Mouse (Mus musculus): ENCODE results near the gene Pi4kb.
A peak's percentile ranks its signal among the peaks of the same experiment; 100 is the strongest.
"Not testable (repeated sequence)": the region's sequence is repeated elsewhere in the genome, so short reads cannot be mapped to it uniquely, and the experiment has no call there.

The Pi4kb gene

DNA sequence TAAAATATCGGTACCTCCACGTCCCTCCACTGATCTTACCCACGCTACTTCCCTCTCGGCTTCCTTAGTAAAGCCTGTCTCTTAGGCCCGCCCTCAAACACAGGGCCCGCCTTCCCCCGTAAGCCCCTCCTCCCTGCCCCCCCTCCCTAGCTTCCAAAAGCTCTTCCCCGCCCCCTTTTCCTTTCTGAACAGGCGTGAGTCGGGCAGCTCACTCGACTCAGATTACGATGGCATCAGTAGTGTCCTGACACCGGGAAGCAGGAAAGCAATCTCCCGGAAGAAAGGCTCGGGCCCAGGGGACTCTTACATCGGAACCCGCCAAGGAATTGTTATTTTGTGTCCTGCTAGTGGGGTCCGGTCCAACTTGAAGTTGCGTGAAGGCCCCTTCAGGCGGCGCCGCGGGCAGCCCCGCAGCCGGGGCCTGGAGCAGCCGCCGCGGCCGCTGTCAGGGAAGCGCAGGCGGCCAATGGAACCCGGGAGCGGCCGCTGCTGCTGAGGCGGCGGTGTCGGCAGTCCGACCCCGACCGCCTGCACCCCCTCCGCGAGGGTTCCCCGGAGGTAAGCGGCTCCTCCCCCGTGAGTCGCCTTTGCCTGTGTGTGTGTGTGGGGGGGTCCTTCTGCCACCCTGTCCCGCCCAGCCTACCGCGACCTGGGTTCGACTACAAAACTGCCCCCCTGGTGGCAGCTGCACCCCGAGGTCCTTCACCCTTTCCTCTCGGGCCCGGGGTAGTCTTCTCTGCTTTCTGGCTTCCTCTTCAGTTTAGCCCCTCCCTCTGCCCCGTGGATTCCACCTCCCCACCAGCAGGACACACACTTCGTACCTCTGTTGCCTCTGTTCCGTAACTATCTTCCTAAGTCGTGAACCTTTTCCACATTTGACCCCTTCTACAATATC lies at the start of gene Pi4kb:
Gene Pi4kb (plus strand): TSS at position 204 of the 895 bp plus-strand sequence.
- peak; percentile 92 for DNase-seq (ENCODE audit: low read depth, low spot score)

DNA sequence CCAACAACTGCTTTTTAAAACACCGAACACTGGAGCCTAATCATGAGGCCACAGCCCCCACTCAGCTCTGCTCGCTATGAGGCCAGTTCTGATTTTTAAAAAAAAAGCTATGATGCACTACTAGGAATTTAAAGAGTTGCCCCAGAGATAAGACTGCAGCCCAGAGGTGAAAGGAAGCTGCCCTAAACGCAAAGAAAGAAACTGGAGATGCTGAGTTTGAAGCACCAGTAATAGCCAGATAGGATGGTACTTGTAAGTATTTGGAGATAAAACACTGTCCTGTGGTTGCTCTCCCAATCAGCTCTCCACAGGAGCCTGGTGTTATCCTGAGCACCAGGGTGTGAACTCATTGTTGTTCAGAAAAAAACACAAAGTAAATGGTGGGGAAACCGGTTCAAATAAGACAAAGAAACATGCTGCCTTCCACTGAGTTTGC lies 48.2 kb upstream of the Pi4kb start:
- not testable (repeated sequence) for DNase-seq (ENCODE audit: low read depth, low spot score)

- not testable (repeated sequence) for DNase-seq (ENCODE audit: low read depth, low spot score)
These were observed 45.6 kb upstream of the Pi4kb start for GRCm38 (mm10) chr3:94928979-94929378.

GRCm38 (mm10) chr3:94930386-94931266 lies 43.9 kb upstream of the Pi4kb start:
- not testable (repeated sequence) for DNase-seq (ENCODE audit: low read depth, low spot score)

GRCm38 (mm10) chr3:94931427-94932082 lies 43.0 kb upstream of the Pi4kb start:
- not testable (repeated sequence) for DNase-seq (ENCODE audit: low read depth, low spot score)

GRCm38 (mm10) chr3:94932279-94932678 lies 42.3 kb upstream of the Pi4kb start:
- not testable (repeated sequence) for DNase-seq (ENCODE audit: low read depth, low spot score)

GRCm38 (mm10) chr3:94932809-94933564 lies 41.5 kb upstream of the Pi4kb start, which contains the start of gene Selenbp1:
Selenbp1 (plus strand) TSS chr3:94933056.
- peak; percentile 37 for DNase-seq (ENCODE audit: low read depth, low spot score)

GRCm38 (mm10) chr3:94933604-94934003 lies 40.9 kb upstream of the Pi4kb start:
- not testable (repeated sequence) for DNase-seq (ENCODE audit: low read depth, low spot score)

DNA sequence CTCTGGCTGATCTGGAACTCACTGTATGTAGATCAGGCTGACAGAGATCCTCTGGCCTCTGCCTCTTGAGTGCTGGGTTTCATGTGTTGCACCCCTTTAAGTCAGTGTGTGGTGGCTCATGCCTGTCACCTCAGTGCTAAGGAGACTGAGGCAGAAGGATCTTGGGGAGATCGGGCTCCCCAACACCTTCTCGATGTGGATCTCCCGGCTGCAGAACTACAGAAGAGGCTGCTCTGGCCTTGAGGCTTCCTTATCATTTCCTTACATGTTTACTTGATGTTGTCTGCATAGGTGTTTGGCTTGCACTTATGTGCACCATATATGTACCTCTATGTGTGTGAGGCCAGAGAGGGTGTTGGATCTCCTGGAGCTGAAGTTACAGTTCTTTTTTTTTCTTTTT lies 40.0 kb upstream of the Pi4kb start:
- not testable (repeated sequence) for DNase-seq (ENCODE audit: low read depth, low spot score)

DNA sequence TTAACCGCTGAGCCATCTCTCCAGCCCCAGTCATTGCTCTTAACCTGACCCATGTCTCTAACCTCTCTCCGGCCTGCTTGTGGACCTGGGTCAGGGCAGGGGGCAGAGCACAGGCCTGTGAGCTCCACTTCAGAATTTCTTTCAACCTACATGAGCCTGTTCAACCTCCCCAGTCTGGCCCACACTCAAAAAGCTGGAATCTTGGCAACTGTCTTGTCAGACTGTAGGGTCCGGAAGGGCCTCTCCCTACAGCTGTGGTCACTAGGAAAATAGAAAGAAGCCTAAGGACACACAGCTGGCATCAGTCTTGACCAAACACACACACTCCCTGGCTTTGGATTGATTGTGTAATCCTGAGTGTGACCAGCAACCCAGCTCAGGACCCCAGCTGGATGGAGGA lies 39.2 kb upstream of the Pi4kb start:
- not testable (repeated sequence) for DNase-seq (ENCODE audit: low read depth, low spot score)

DNA sequence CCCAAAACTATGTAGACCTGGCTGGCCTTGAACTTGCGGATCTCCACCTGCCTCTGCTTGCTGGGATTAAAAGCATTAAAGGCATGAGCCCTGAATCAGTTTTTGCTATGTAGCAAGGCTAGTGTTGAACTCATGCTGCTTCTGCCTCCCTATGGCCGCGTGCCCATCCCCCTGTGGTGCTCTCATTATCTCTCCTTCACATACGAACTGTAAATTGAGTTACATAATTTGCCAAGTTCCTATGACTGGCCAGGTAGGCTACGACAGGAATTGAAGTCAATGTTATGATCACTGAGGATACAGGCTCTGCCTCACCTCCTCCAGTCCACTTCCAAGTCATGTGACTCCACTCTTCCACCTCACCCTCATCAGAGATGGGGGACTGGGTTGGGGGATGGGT lies 38.4 kb upstream of the Pi4kb start:
- DNase-seq (ENCODE audit: low read depth, low spot score) = not testable (repeated sequence)

GRCm38 (mm10) chr3:94937194-94937593 lies 37.3 kb upstream of the Pi4kb start:
- DNase-seq (ENCODE audit: low read depth, low spot score) = not testable (repeated sequence)

DNA sequence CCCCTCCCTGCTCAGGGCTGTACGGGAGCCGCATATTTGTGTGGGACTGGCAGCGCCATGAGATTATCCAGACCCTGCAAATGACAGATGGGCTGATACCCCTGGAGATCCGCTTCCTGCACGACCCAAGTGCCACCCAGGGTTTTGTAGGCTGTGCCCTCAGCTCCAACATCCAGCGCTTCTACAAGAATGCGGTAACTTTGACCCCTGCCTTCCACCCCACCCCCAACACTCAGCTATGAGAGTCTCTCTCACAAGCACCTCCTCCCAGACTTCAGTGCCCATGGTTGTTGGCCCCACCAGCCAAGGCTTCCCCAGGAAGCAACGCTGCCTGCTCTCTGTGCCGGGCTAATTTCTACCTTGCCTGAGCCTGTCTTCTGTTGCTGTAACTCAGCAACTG lies 34.5 kb upstream of the Pi4kb start:
- not testable (repeated sequence) for DNase-seq (ENCODE audit: low read depth, low spot score)

DNA sequence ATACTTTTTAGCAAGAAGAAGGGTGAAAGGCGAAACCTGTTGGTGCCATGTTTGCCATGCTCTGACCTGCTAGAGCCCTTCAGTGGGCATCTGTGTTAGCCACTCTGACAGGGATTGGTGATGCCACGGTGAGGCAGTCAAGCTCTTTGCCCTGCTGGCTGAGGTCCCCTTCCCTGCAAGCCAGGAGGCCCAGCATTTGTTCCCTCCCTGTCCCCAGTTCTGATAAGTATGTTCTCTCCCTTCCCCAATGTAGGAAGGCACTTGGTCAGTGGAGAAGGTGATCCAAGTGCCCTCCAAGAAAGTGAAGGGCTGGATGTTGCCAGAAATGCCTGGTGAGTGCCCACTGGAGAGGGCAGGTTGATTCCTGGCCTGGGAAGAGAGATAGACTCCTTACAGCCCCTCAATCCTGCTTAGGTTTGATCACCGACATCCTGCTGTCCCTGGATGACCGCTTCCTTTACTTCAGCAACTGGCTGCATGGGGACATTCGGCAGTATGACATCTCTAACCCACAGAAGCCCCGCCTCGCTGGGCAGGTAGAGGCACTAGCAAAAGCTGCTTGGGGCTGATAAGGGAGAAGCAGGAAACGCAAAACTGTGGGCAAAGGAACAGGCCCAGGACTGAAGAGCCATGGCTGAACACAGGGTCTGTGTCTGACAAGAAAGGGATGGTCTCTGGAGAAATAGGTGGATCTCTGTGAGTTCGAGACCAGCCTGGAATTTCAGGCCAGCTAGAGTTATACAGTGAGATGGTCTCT lies 32.1 kb upstream of the Pi4kb start:
- DNase-seq (ENCODE audit: low read depth, low spot score) = not testable (repeated sequence)

GRCm38 (mm10) chr3:94943706-94944105 lies 30.8 kb upstream of the Pi4kb start:
- not testable (repeated sequence) for DNase-seq (ENCODE audit: low read depth, low spot score)

GRCm38 (mm10) chr3:94948066-94948614 lies 26.4 kb upstream of the Pi4kb start:
- no peak for DNase-seq (ENCODE audit: low read depth, low spot score)

- no peak for DNase-seq (ENCODE audit: low read depth, low spot score)
These were observed 24.9 kb upstream of the Pi4kb start for GRCm38 (mm10) chr3:94949645-94950044.

- no peak for DNase-seq (ENCODE audit: low read depth, low spot score)
These were observed 21.7 kb upstream of the Pi4kb start for GRCm38 (mm10) chr3:94952806-94953205.

- no peak for DNase-seq (ENCODE audit: low read depth, low spot score)
These were observed 21.2 kb upstream of the Pi4kb start for GRCm38 (mm10) chr3:94953384-94953763.
